Mouse (Mus musculus): ENCODE data around the gene Cryba1. TPM values are rescaled to one million over a fixed set of nuclear protein-coding genes. Genes with fewer than 3 reads are reported as not detected.
"Not testable (repeated sequence)": the region's sequence is repeated elsewhere in the genome, so short reads cannot be mapped to it uniquely, and the experiment has no call there.

Gene Cryba1
- polyA plus RNA-seq, 1 experiment from 2014 or later, result not detected

- Histone ChIP-seq H3K9me3 (ENCODE audit: control insufficient read depth, low read length) (no peaks in the 10 kb centered on the region), H3K4me3 (ENCODE audit: low read depth, low read length) (no peak overlapping the region), H3K4me2 (replicated peaks; ENCODE audit: low read depth) (no peak overlapping the region), H3K4me1 (replicated peaks; ENCODE audit: control insufficient read depth, insufficient read depth) (no peaks in the 10 kb centered on the region), H3K27ac (replicated peaks) (no peak overlapping the region), H3K27me3 (ENCODE audit: control insufficient read depth, insufficient read depth, low read length) (no peaks in the 10 kb centered on the region), H3K36me3 (ENCODE audit: control insufficient read depth, insufficient read depth, low read length) (no peaks in the 10 kb centered on the region), H3K9ac (ENCODE audit: low read length) (no peak overlapping the region)
- DNase-seq (ENCODE audit: low spot score) (no peak), ATAC-seq (ENCODE audit: low FRiP score, low TSS enrichment) (no peak)
- no peak for TF ChIP-seq EP300 (optimal IDR thresholded peaks at IDR 0.05)
- TF ChIP-seq CTCF (IDR thresholded peaks at IDR 0.05; ENCODE audit: low read depth), result no peak
- WGBS, result 56% methylated on average over 5 of the region's 5 CpGs
Observed at GRCm38 (mm10) chr11:77752525-77752924, 27.4 kb upstream of the Cryba1 start.

GRCm38 (mm10) chr11:77748996-77749395, 23.9 kb upstream of the Cryba1 start:
- no peak overlapping the region for H3K9ac ChIP-seq (ENCODE audit: low read length)
- H3K4me2 ChIP-seq (replicated peaks; ENCODE audit: low read depth), result no peak overlapping the region
- no peak overlapping the region for H3K27ac ChIP-seq (replicated peaks)
- WGBS, result 89% methylated on average over 5 of the region's 5 CpGs
- no peak overlapping the region for H3K4me3 ChIP-seq (ENCODE audit: low read depth, low read length)
- no peak for DNase-seq (ENCODE audit: low spot score)
- no peaks in the 10 kb centered on the region for H3K27me3 ChIP-seq (ENCODE audit: control insufficient read depth, insufficient read depth, low read length)
- H3K36me3 ChIP-seq (ENCODE audit: control insufficient read depth, insufficient read depth, low read length), result no peaks in the 10 kb centered on the region
- no peak for ATAC-seq (ENCODE audit: low FRiP score, low TSS enrichment)
- TF ChIP-seq EP300 (optimal IDR thresholded peaks at IDR 0.05) (no peak), CTCF (IDR thresholded peaks at IDR 0.05; ENCODE audit: low read depth) (no peak)
- H3K4me1 ChIP-seq (replicated peaks; ENCODE audit: control insufficient read depth, insufficient read depth), result no peaks in the 10 kb centered on the region
- no peaks in the 10 kb centered on the region for H3K9me3 ChIP-seq (ENCODE audit: control insufficient read depth, low read length)

- not testable (repeated sequence) for H3K4me1 ChIP-seq (replicated peaks; ENCODE audit: control insufficient read depth, insufficient read depth); H3K4me2 ChIP-seq (replicated peaks; ENCODE audit: low read depth); DNase-seq (ENCODE audit: low spot score); ATAC-seq (ENCODE audit: low FRiP score, low TSS enrichment); H3K27me3 ChIP-seq (ENCODE audit: control insufficient read depth, insufficient read depth, low read length); H3K4me3 ChIP-seq (ENCODE audit: low read depth, low read length); H3K36me3 ChIP-seq (ENCODE audit: control insufficient read depth, insufficient read depth, low read length); H3K9me3 ChIP-seq (ENCODE audit: control insufficient read depth, low read length); H3K27ac ChIP-seq (replicated peaks); H3K9ac ChIP-seq (ENCODE audit: low read length)
- WGBS, result 94% methylated on average over 13 of the region's 15 CpGs
Observed at GRCm38 (mm10) chr11:77747103-77747502, 22.0 kb upstream of the Cryba1 start.

GRCm38 (mm10) chr11:77746652-77747051, 21.6 kb upstream of the Cryba1 start:
- H3K9ac ChIP-seq (ENCODE audit: low read length), result no peak overlapping the region
- H3K4me1 ChIP-seq (replicated peaks; ENCODE audit: control insufficient read depth, insufficient read depth), result no peaks in the 10 kb centered on the region
- 71% methylated on average over 4 of the region's 4 CpGs for WGBS
- no peaks in the 10 kb centered on the region for H3K9me3 ChIP-seq (ENCODE audit: control insufficient read depth, low read length)
- H3K27ac ChIP-seq (replicated peaks), result no peak overlapping the region
- no peaks in the 10 kb centered on the region for H3K27me3 ChIP-seq (ENCODE audit: control insufficient read depth, insufficient read depth, low read length)
- H3K36me3 ChIP-seq (ENCODE audit: control insufficient read depth, insufficient read depth, low read length), result no peaks in the 10 kb centered on the region
- TF ChIP-seq CTCF (IDR thresholded peaks at IDR 0.05; ENCODE audit: low read depth), result no peak
- no peak for TF ChIP-seq EP300 (optimal IDR thresholded peaks at IDR 0.05)
- no peak for DNase-seq (ENCODE audit: low spot score)
- H3K4me3 ChIP-seq (ENCODE audit: low read depth, low read length), result no peak overlapping the region
- ATAC-seq (ENCODE audit: low FRiP score, low TSS enrichment), result no peak
- no peak overlapping the region for H3K4me2 ChIP-seq (replicated peaks; ENCODE audit: low read depth)

- no peak overlapping the region for H3K4me3 ChIP-seq (ENCODE audit: low read depth, low read length)
- TF ChIP-seq CTCF (IDR thresholded peaks at IDR 0.05; ENCODE audit: low read depth) (peak; percentile 65), EP300 (optimal IDR thresholded peaks at IDR 0.05) (no peak)
- no peaks in the 10 kb centered on the region for H3K9me3 ChIP-seq (ENCODE audit: control insufficient read depth, low read length)
- 24% methylated on average over 6 of the region's 6 CpGs for WGBS
- no peak overlapping the region for H3K4me2 ChIP-seq (replicated peaks; ENCODE audit: low read depth)
- DNase-seq (ENCODE audit: low spot score) (peak; percentile 66), ATAC-seq (ENCODE audit: low FRiP score, low TSS enrichment) (peak; percentile 47; the same call in 1 of the 2 replicates)
- no peaks in the 10 kb centered on the region for H3K27me3 ChIP-seq (ENCODE audit: control insufficient read depth, insufficient read depth, low read length)
- no peak overlapping the region for H3K27ac ChIP-seq (replicated peaks)
- no peak overlapping the region for H3K9ac ChIP-seq (ENCODE audit: low read length)
- H3K4me1 ChIP-seq (replicated peaks; ENCODE audit: control insufficient read depth, insufficient read depth), result no peaks in the 10 kb centered on the region
- no peaks in the 10 kb centered on the region for H3K36me3 ChIP-seq (ENCODE audit: control insufficient read depth, insufficient read depth, low read length)
Observed at GRCm38 (mm10) chr11:77743966-77744365, 18.9 kb upstream of the Cryba1 start.

GRCm38 (mm10) chr11:77738555-77738954, 13.5 kb upstream of the Cryba1 start:
- Histone ChIP-seq H3K4me2 (replicated peaks; ENCODE audit: low read depth) (no peak overlapping the region), H3K36me3 (ENCODE audit: control insufficient read depth, insufficient read depth, low read length) (no peaks in the 10 kb centered on the region), H3K9me3 (ENCODE audit: control insufficient read depth, low read length) (no peaks in the 10 kb centered on the region), H3K27me3 (ENCODE audit: control insufficient read depth, insufficient read depth, low read length) (no peaks in the 10 kb centered on the region), H3K4me3 (ENCODE audit: low read depth, low read length) (no peak overlapping the region), H3K9ac (ENCODE audit: low read length) (no peak overlapping the region), H3K4me1 (replicated peaks; ENCODE audit: control insufficient read depth, insufficient read depth) (no peaks in the 10 kb centered on the region), H3K27ac (replicated peaks) (no peak overlapping the region)
- WGBS, result 49% methylated on average over 7 of the region's 7 CpGs
- no peak for ATAC-seq (ENCODE audit: low FRiP score, low TSS enrichment)
- DNase-seq (ENCODE audit: low spot score), result no peak
- TF ChIP-seq CTCF (IDR thresholded peaks at IDR 0.05; ENCODE audit: low read depth), result no peak
- no peak for TF ChIP-seq EP300 (optimal IDR thresholded peaks at IDR 0.05)
